Mouse (Mus musculus) CH12.LX (cell line): ENCODE data around the gene Dcdc2b. TPM values are rescaled to one million over a fixed set of nuclear protein-coding genes. Genes with fewer than 3 reads are reported as not detected.

Experiments used
- DNase-seq: peaks from one replicate; pipeline ENCODE4 v3.0.0-alpha.2; 2013; ENCODE audit errors: extremely low read depth
- H3K27ac ChIP-seq: 2 replicates; pipeline ENCODE4 v1.5.1; 2012; ENCODE audit warnings: low read depth, mild to moderate bottlenecking, control low read depth, moderate library complexity; ENCODE audit not compliant: insufficient read depth
- H3K27me3 ChIP-seq: replicated peaks from 2 replicates; pipeline ENCODE3; 2012; ENCODE audit warnings: inconsistent platforms
- H3K36me3 ChIP-seq, 2 experiments: replicated peaks in 1 of 2; 2 replicates each; pipeline versions ENCODE3 to v1.6.1; 2012; ENCODE audit warnings: inconsistent platforms in 1 of 2, low read length in 1 of 2, mild to moderate bottlenecking in 1 of 2, mixed read lengths in 1 of 2, moderate library complexity in 1 of 2; ENCODE audit not compliant: control insufficient read depth in 1 of 2, insufficient read depth in 1 of 2
- H3K4me1 ChIP-seq, 2 experiments: 2 replicates each; pipeline ENCODE4 v1.6.1; 2012; ENCODE audit warnings: inconsistent platforms in 1 of 2, moderate library complexity in 1 of 2; ENCODE audit not compliant: insufficient read depth in 2 of 2, control insufficient read depth in 1 of 2
- H3K4me2 ChIP-seq: 2 replicates; pipeline ENCODE4 v1.6.1; 2012; ENCODE audit warnings: low read depth, mild to moderate bottlenecking, control low read depth; ENCODE audit not compliant: poor library complexity, insufficient read depth, severe bottlenecking
- H3K4me3 ChIP-seq, 3 experiments: fragments of 150-350 bp in 1 of 3; sonication (generic) in 1 of 3; replicated peaks in 1 of 3; 2 replicates each; pipeline versions ENCODE3 to v1.5.1; 2011 to 2012; ENCODE audit warnings: low read depth in 2 of 3, low read length in 2 of 3, mild to moderate bottlenecking in 2 of 3, moderate library complexity in 2 of 3, control low read depth in 1 of 3, improper control_type of control experiment in 1 of 3, inconsistent platforms in 1 of 3, mixed read lengths in 1 of 3; ENCODE audit not compliant: poor library complexity in 1 of 3
- H3K79me2 ChIP-seq: replicated peaks from 2 replicates; pipeline ENCODE4 v1.6.1; 2012; ENCODE audit warnings: mild to moderate bottlenecking, moderate library complexity; ENCODE audit not compliant: control insufficient read depth, poor library complexity, insufficient read depth, severe bottlenecking; ENCODE audit errors: extremely low read depth
- H3K9ac ChIP-seq: 2 replicates; pipeline ENCODE4 v1.6.1; 2012; ENCODE audit warnings: low read depth, mild to moderate bottlenecking, control low read depth, moderate library complexity; ENCODE audit not compliant: insufficient read depth
- H3K9me3 ChIP-seq: replicated peaks from 2 replicates; pipeline ENCODE3; 2012; ENCODE audit warnings: low read length, inconsistent platforms, mixed read lengths
- CHD1 ChIP-seq: IDR thresholded peaks from 2 replicates; pipeline ENCODE4 v1.6.1; 2012; ENCODE audit warnings: low read depth, low read length, improper control_type of control experiment, inconsistent platforms
- CTCF ChIP-seq, 2 experiments: IDR thresholded peaks in 1 of 2; conservative IDR thresholded peaks in 1 of 2; 2 replicates each; pipeline ENCODE4 v1.5.1; 2011 to 2012; ENCODE audit warnings: low read depth in 2 of 2, low read length in 2 of 2, improper control_type of control experiment in 1 of 2, inconsistent platforms in 1 of 2, mild to moderate bottlenecking in 1 of 2, moderate library complexity in 1 of 2
- E2F4 ChIP-seq: IDR thresholded peaks from 2 replicates; pipeline ENCODE4 v1.6.1; 2011; ENCODE audit warnings: low read depth, low read length, improper control_type of control experiment; ENCODE audit not compliant: insufficient replicate concordance
- EP300 ChIP-seq: IDR thresholded peaks from 2 replicates; pipeline ENCODE4 v1.6.1; 2011; ENCODE audit warnings: low read length, improper control_type of control experiment
- ETS1 ChIP-seq: conservative IDR thresholded peaks from 2 replicates; pipeline ENCODE4 v1.6.1; 2012; ENCODE audit warnings: low read depth, mild to moderate bottlenecking, inconsistent platforms, low read length, improper control_type of control experiment, moderate library complexity
- GABPA ChIP-seq: IDR thresholded peaks from 2 replicates; pipeline ENCODE4 v1.6.1; 2012; ENCODE audit warnings: low read depth, low read length, improper control_type of control experiment, inconsistent platforms; ENCODE audit not compliant: insufficient replicate concordance
- HCFC1 ChIP-seq: IDR thresholded peaks from 2 replicates; pipeline ENCODE4 v1.6.1; 2012; ENCODE audit warnings: low read depth, mild to moderate bottlenecking, inconsistent platforms, low read length, improper control_type of control experiment
- IRF4 ChIP-seq: IDR thresholded peaks from 2 replicates; pipeline ENCODE4 v1.6.1; 2014; ENCODE audit warnings: low read depth, mild to moderate bottlenecking, inconsistent platforms, low read length, improper control_type of control experiment
- JUN ChIP-seq: IDR thresholded peaks from 2 replicates; pipeline ENCODE4 v1.6.1; 2011; ENCODE audit warnings: low read depth, mild to moderate bottlenecking, low read length, improper control_type of control experiment, moderate library complexity; ENCODE audit not compliant: insufficient read depth
- KAT2A ChIP-seq: IDR thresholded peaks from 2 replicates; pipeline ENCODE4 v1.6.1; 2012; ENCODE audit warnings: low read length, improper control_type of control experiment, inconsistent platforms; ENCODE audit not compliant: insufficient replicate concordance
- MAFK ChIP-seq: IDR thresholded peaks from 2 replicates; pipeline ENCODE4 v1.6.1; 2011; ENCODE audit warnings: low read length, improper control_type of control experiment; ENCODE audit not compliant: insufficient replicate concordance
- MAZ ChIP-seq: IDR thresholded peaks from 2 replicates; pipeline ENCODE4 v1.6.1; 2012; ENCODE audit warnings: low read depth, mild to moderate bottlenecking, inconsistent platforms, low read length, improper control_type of control experiment, moderate library complexity
- MEF2A ChIP-seq: IDR thresholded peaks from 2 replicates; pipeline ENCODE4 v1.6.1; 2014; ENCODE audit warnings: low read depth, mild to moderate bottlenecking, inconsistent platforms, low read length, improper control_type of control experiment, borderline replicate concordance
- MXI1 ChIP-seq: IDR thresholded peaks from 2 replicates; pipeline ENCODE4 v1.6.1; 2011; ENCODE audit warnings: mild to moderate bottlenecking, low read depth, low read length, improper control_type of control experiment
- MYC ChIP-seq: IDR thresholded peaks from 2 replicates; pipeline ENCODE4 v1.6.1; 2011; ENCODE audit warnings: low read depth, mild to moderate bottlenecking, improper control_type of control experiment, low read length
- NELFE ChIP-seq: IDR thresholded peaks from 2 replicates; pipeline ENCODE4 v1.6.1; 2011; ENCODE audit warnings: low read depth, low read length, improper control_type of control experiment
- NRF1 ChIP-seq: IDR thresholded peaks from 2 replicates; pipeline ENCODE4 v1.6.1; 2014; ENCODE audit warnings: low read depth, mild to moderate bottlenecking, inconsistent platforms, low read length, improper control_type of control experiment, moderate library complexity
- PAX5 ChIP-seq: IDR thresholded peaks from 2 replicates; pipeline ENCODE4 v1.6.1; 2012; ENCODE audit warnings: low read length, inconsistent platforms, mixed read lengths
- POLR2A ChIP-seq: IDR thresholded peaks from 2 replicates; pipeline ENCODE4 v1.6.1; 2011; ENCODE audit warnings: low read depth, mild to moderate bottlenecking, improper control_type of control experiment, low read length
- RAD21 ChIP-seq: IDR thresholded peaks from 2 replicates; pipeline ENCODE4 v1.6.1; 2011; ENCODE audit warnings: low read depth, mild to moderate bottlenecking, low read length, improper control_type of control experiment, moderate library complexity
- RCOR1 ChIP-seq: conservative IDR thresholded peaks from 2 replicates; pipeline ENCODE4 v1.6.1; 2012; ENCODE audit warnings: low read depth, mild to moderate bottlenecking, inconsistent platforms, low read length, improper control_type of control experiment
- SIN3A ChIP-seq: IDR thresholded peaks from 2 replicates; pipeline ENCODE4 v1.6.1; 2012; ENCODE audit warnings: low read length, improper control_type of control experiment, inconsistent platforms
- SMC3 ChIP-seq: IDR thresholded peaks from 2 replicates; pipeline ENCODE4 v1.6.1; 2011; ENCODE audit warnings: low read depth, low read length, improper control_type of control experiment
- UBTF ChIP-seq: IDR thresholded peaks from 2 replicates; pipeline ENCODE4 v1.6.1; 2012; ENCODE audit warnings: low read depth, mild to moderate bottlenecking, inconsistent platforms, low read length, improper control_type of control experiment, moderate library complexity
- USF1 ChIP-seq: IDR thresholded peaks from 2 replicates; pipeline ENCODE4 v1.6.1; 2014; ENCODE audit warnings: low read depth, mild to moderate bottlenecking, inconsistent platforms, low read length, improper control_type of control experiment
- USF2 ChIP-seq: conservative IDR thresholded peaks from 2 replicates; pipeline ENCODE4 v1.6.1; 2011; ENCODE audit warnings: low read depth, low read length, improper control_type of control experiment
- ZC3H11A ChIP-seq: IDR thresholded peaks from 2 replicates; pipeline ENCODE4 v1.6.1; 2012; ENCODE audit warnings: low read depth, mild to moderate bottlenecking, inconsistent platforms, low read length, improper control_type of control experiment
- ZKSCAN1 ChIP-seq: IDR thresholded peaks from 2 replicates; pipeline ENCODE4 v1.6.1; 2012; ENCODE audit warnings: low read depth, inconsistent platforms, low read length, improper control_type of control experiment, borderline replicate concordance
- ZMIZ1 ChIP-seq: IDR thresholded peaks from 2 replicates; pipeline ENCODE4 v1.6.1; 2012; ENCODE audit warnings: low read depth, mild to moderate bottlenecking, inconsistent platforms, low read length, improper control_type of control experiment
- ZNF384 ChIP-seq: IDR thresholded peaks from 2 replicates; pipeline ENCODE4 v1.6.1; 2012; ENCODE audit warnings: low read depth, low read length, improper control_type of control experiment, inconsistent platforms
- dilution Hi-C: fragments of 300-500 bp; cut with MboI; formaldehyde crosslinking; loops from 2 replicates; pipeline ENCODE4 v1.14.3; 2020; ENCODE audit warnings: low sequenced_read_pairs; ENCODE audit not compliant: extremely low pct_unique_long_range_greater_than_20kb, extremely low pct_ligation_motif_present
- in situ Hi-C: fragments of 300-500 bp; cut with MboI; formaldehyde crosslinking; loops from 3 replicates; pipeline ENCODE4 v1.14.3; 2019; ENCODE audit warnings: low sequenced_read_pairs, low pct_ligation_motif_present, low pct_unique_long_range_greater_than_20kb, mixed read lengths
- polyA plus RNA-seq: library from polyadenylated mRNA; unstranded; fragments of >175 nt; gene quantifications from 2 replicates; pipeline ENCODE4 v1.2.1, GENCODE M21; 2012; ENCODE audit warnings: low read depth; ENCODE audit not compliant: insufficient read length
- total RNA-seq, 2 experiments: library from RNA; depleted of rRNA; stranded (reverse); fragments of 300-350 nt in 1 of 2; fragments of >200 nt in 1 of 2; gene quantifications; 2 replicates each; pipeline ENCODE4 v1.2.3; 2012 to 2014

The Dcdc2b gene
- total and polyA plus RNA-seq, 3 experiments, result 0.66 to 1.6 TPM; not detected in 1

- no peaks in the 10 kb centered on the region for H3K79me2 ChIP-seq
- TF ChIP-seq SIN3A, result no peak
- no peak for TF ChIP-seq SMC3
- no peak for TF ChIP-seq MAFK
- TF ChIP-seq ZKSCAN1, result peak; percentile 76
- TF ChIP-seq, all 38 proteins: peak for 1
- no peak for DNase-seq
- Histone ChIP-seq H3K4me3 (no peak overlapping the region), H3K36me3 (no peaks in the 10 kb centered on the region), H3K4me2 (no peak overlapping the region), H3K9ac (no peak overlapping the region), H3K4me1 (peaks cover 21 to 76% of the 10 kb centered on the region in 2 experiments), H3K27me3 (no peaks in the 10 kb centered on the region), H3K27ac (no peak overlapping the region), H3K9me3 (no peaks in the 10 kb centered on the region)
- dilution Hi-C loops (no loop called here), in situ Hi-C loops (no loop called here)
Observed at GRCm38 (mm10) chr4:129571551-129572084, 42.4 kb downstream of the Dcdc2b start.

- H3K27ac ChIP-seq, result peak overlapping the region; percentile 95
- H3K9me3 ChIP-seq, result no peaks in the 10 kb centered on the region
- dilution Hi-C loops, result no loop called here
- peaks cover 21 to 66% of the 10 kb centered on the region in 2 experiments for H3K4me1 ChIP-seq
- H3K9ac ChIP-seq, result no peak overlapping the region
- no peak overlapping the region for H3K4me3 ChIP-seq
- H3K27me3 ChIP-seq, result no peaks in the 10 kb centered on the region
- H3K79me2 ChIP-seq, result no peaks in the 10 kb centered on the region
- H3K4me2 ChIP-seq, result peak overlapping the region; percentile 58
- no peaks in the 10 kb centered on the region for H3K36me3 ChIP-seq
- DNase-seq, result peak; percentile 88
- in situ Hi-C loops, result no loop called here
- TF ChIP-seq ZMIZ1 (peak; percentile 64; the same call in 1 of the 2 replicates), ZC3H11A (no peak), CTCF (conservative IDR thresholded peaks at IDR 0.05 in 1 of 2, IDR thresholded peaks at IDR 0.05 in 1 of 2; ENCODE audit: low read depth in 2 of 2, low read length in 2 of 2) (no peak), UBTF (no peak), ZKSCAN1 (no peak), MAFK (peak; percentile 49; the same call in 1 of the 2 replicates), MYC (peak; percentile 85), HCFC1 (peak; percentile 42), ZNF384 (0 out of 2 replicates have a peak, but pooled peaks have one; percentile 1), RCOR1 (0 out of 2 replicates have a peak, but pooled peaks have one; percentile 21), PAX5 (no peak), POLR2A (peak; percentile 57), SMC3 (peak; percentile 6; the same call in 1 of the 2 replicates), NELFE (peak; percentile 51; the same call in 1 of the 2 replicates), IRF4 (no peak; the same call in none of the 2 replicates), JUN (peak; percentile 22; the same call in 1 of the 2 replicates), USF2 (no peak), EP300 (peak; percentile 40; the same call in 1 of the 2 replicates), RAD21 (peak; percentile 0; the same call in 1 of the 2 replicates), MXI1 (peak; percentile 51; the same call in 1 of the 2 replicates), MEF2A (peak; percentile 89), CHD1 (peak; percentile 38; the same call in 1 of the 2 replicates), SIN3A (0 out of 2 replicates have a peak, but pooled peaks have one; percentile 53), KAT2A (0 out of 2 replicates have a peak, but pooled peaks have one; percentile 40), E2F4 (peak; percentile 30; the same call in 1 of the 2 replicates), NRF1 (0 out of 2 replicates have a peak, but pooled peaks have one; percentile 27), USF1 (no peak), MAZ (no peak), ETS1 (peak; percentile 94), GABPA (no peak; the same call in 1 of the 2 replicates)
Observed at GRCm38 (mm10) chr4:129570028-129570427, 44.0 kb downstream of the Dcdc2b start.
